Mouse (Mus musculus) MEL (cell line): ENCODE results near the gene Cdc42ep4.

Experiments
- CHD2 ChIP-seq: IDR thresholded peaks from 2 replicates; pipeline ENCODE4 v1.6.1; 2011; ENCODE audit warnings: low read length, improper control_type of control experiment
- CTCF ChIP-seq, 3 experiments: IDR thresholded peaks in 2 of 3; conservative IDR thresholded peaks in 1 of 3; 2 replicates each; pipeline ENCODE4 v1.5.1; 2011 to 2012; ENCODE audit warnings: low read length in 3 of 3, low read depth in 2 of 3, mild to moderate bottlenecking in 2 of 3, improper control_type of control experiment in 1 of 3, inconsistent platforms in 1 of 3, mixed read lengths in 1 of 3, moderate library complexity in 1 of 3; ENCODE audit not compliant: control insufficient read depth in 1 of 3, insufficient read depth in 1 of 3, poor library complexity in 1 of 3, severe bottlenecking in 1 of 3
- ELF1 ChIP-seq: IDR thresholded peaks from 2 replicates; pipeline ENCODE4 v1.6.1; 2014; ENCODE audit warnings: low read depth, mild to moderate bottlenecking, inconsistent platforms, low read length, improper control_type of control experiment, moderate library complexity
- POLR2A ChIP-seq, 2 experiments: IDR thresholded peaks; 2 replicates each; pipeline ENCODE4 v1.6.1; 2011 to 2012; ENCODE audit warnings: low read length in 2 of 2, mild to moderate bottlenecking in 2 of 2, control low read depth in 1 of 2, improper control_type of control experiment in 1 of 2, low read depth in 1 of 2, moderate library complexity in 1 of 2; ENCODE audit not compliant: control insufficient read depth in 1 of 2, insufficient read depth in 1 of 2, poor library complexity in 1 of 2
- UBTF ChIP-seq: IDR thresholded peaks from 2 replicates; pipeline ENCODE4 v1.6.1; 2012; ENCODE audit warnings: low read depth, mild to moderate bottlenecking, inconsistent platforms, low read length, improper control_type of control experiment, moderate library complexity, borderline replicate concordance; ENCODE audit not compliant: insufficient read depth
- ZC3H11A ChIP-seq: IDR thresholded peaks from 2 replicates; pipeline ENCODE4 v1.6.1; 2012; ENCODE audit warnings: low read depth, mild to moderate bottlenecking, inconsistent platforms, low read length, improper control_type of control experiment
- ZKSCAN1 ChIP-seq: IDR thresholded peaks from 2 replicates; pipeline ENCODE4 v1.6.1; 2012; ENCODE audit warnings: low read depth, mild to moderate bottlenecking, inconsistent platforms, low read length, improper control_type of control experiment, moderate library complexity

- TF ChIP-seq ZKSCAN1: peak; percentile 61; the same call in 1 of the 2 replicates
- no peak for TF ChIP-seq POLR2A (IDR thresholded peaks at IDR 0.05; ENCODE audit: control insufficient read depth in 1 of 2, insufficient read depth in 1 of 2, low read depth in 1 of 2, low read length in 2 of 2, poor library complexity in 1 of 2)
- TF ChIP-seq CTCF (IDR thresholded peaks at IDR 0.05 in 2 of 3, conservative IDR thresholded peaks at IDR 0.05 in 1 of 3; ENCODE audit: control insufficient read depth in 1 of 3, insufficient read depth in 1 of 3, low read depth in 2 of 3, low read length in 3 of 3, poor library complexity in 1 of 3, severe bottlenecking in 1 of 3): no peak
- TF ChIP-seq ZC3H11A: 0 out of 2 replicates have a peak, but pooled peaks have one; percentile 11
- no peak for TF ChIP-seq UBTF
- no peak for TF ChIP-seq CHD2
- TF ChIP-seq ELF1: peak; percentile 66
These were observed 26.3 kb upstream of the Cdc42ep4 start for GRCm38 (mm10) chr11:113777878-113778464.
